Mouse (Mus musculus): Measurements from ENCODE around the gene Strap.

GRCm38 (mm10) chr6:137696445-137697204, 38.3 kb upstream of the Strap start:
- no peak for TF ChIP-seq GATA1 (IDR thresholded peaks at IDR 0.05; ENCODE audit: borderline replicate concordance, low read length)
- TF ChIP-seq FLI1 (IDR thresholded peaks at IDR 0.05; ENCODE audit: low read length), result no peak

Measured in megakaryocyte, embryonic 14.5 days (primary cell).